Mouse (Mus musculus) CD4-positive naive resting alpha-beta T cell, adult 57 days (primary cell): ENCODE measurements around the gene Hyou1. TPM values are rescaled to one million over a fixed set of nuclear protein-coding genes. Genes with fewer than 3 reads are reported as not detected.

ENCODE experiments used
- total RNA-seq: library from RNA; stranded (reverse); gene quantifications from one replicate; pipeline ENCODE4 v1.2.4, GENCODE M21; 2023

Hyou1 gene
- 64.4 TPM for total RNA-seq

GRCm38 (mm10) chr9:44379054-44379834, at the start of gene Hyou1:
Hyou1 (plus strand) TSS chr9:44379490.

DNA sequence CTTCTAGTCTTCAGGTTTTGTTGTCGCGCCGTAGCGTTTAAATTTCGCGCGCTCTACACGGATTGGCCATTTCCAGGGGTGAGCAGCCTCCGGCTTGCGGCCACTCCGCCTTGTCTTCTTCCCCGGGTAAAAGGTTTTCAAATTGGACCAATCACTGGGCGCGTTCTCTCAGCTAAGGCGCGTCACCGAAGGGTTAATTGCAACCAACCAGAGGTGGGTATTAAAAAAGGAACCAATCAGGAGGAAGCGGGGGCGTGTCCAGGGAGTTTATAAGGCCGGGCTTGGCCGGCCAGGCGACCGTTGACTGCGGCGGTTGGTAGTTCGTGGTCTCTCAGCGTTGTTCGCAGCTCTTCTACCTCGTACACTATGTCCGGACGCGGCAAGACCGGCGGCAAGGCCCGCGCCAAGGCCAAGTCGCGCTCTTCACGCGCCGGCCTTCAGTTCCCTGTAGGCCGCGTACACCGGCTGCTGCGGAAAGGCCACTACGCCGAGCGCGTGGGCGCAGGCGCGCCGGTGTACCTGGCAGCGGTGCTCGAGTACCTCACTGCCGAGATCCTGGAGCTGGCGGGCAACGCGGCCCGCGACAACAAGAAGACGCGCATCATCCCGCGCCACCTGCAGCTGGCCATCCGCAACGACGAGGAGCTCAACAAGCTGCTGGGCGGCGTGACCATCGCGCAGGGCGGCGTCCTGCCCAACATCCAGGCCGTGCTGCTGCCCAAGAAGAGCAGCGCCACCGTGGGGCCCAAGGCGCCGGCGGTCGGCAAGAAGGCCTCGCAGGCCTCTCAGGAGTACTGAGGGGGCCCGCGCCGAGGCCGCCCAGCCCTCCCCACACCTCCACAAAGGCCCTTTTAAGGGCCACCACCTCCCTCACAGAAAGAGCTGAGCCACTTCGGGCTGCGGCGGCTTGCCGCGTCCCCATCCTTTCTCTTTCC, 44.6 kb upstream of the Hyou1 start, which contains the start of gene H2afx:
TSS of gene H2afx (plus strand) at position 299 of the 935 bp plus-strand sequence.

GRCm38 (mm10) chr9:44343781-44344421, 35.4 kb upstream of the Hyou1 start, which contains the start of gene Hmbs:
Hmbs (minus strand) TSS chr9:44344228.

DNA sequence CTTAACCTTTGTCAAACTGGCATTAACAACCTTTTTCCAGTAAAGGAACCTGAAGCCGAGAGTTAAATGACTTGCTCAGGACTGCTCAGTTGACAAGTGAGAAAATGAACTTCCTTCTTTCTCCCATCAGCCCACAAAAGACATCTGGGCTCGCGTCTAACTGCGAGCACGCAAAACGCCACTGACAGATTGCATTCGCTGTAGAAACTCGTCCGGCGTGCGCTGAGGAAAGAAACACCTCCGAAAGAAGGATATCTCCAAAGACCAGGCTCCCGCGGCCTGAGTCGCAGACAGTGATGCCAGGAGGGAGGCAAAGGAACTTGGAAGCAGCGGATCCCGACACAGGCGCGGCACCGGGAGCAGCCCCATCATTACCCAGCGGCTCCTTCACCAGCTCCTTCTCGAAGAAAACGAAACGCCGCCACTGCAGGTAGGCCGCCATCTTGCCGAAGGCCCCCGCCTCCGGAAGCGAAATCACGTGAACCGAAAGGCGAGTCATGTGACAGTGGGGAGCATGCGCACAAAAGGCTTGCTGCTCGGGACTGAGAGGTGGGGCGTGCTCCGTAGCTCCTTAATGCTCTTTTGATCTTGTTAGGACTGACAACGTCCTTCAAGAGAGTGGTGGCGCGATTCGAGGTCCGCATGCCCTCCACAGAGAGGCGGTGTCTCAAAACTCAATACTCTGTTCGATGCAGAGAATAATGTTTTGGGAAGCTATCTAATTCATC, 17.9 kb upstream of the Hyou1 start, which contains the start of gene Vps11:
TSS of gene Vps11 (minus strand) at position 481 of the 728 bp plus-strand sequence.

DNA sequence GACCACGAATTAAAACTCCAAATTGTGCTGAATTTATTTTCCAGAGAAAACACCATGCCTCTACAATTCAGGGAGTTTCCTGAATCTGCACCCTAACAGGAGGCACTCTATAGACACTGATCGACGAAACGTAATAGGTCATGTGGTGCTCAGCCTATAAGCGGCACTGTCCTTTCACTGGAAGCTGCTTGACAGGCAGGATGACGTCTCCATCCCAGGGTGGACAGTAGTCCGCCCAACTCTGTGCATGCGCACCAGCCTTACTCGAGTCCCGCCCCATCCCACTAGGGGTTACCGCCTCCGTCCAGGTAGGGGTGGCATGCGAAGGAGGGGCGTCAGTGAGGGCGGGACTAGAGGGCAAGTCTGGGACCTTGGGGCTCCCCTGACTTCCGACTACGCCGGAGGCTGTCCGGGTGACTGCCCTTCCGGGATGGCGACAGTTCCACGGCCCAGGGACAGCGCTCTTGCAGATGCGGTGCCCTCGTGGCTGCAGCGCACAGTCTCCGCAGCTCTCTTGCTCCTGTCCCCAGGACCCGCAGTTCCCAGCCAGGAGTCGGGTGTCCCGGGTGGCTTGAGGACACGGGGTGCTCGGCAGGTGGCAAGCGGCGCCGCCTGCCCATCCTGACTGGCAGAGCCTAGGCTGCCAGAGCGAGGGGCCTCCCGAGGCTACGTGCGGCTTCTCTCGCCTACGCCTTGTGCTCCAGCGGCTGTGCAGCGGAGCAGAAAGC, 17.6 kb downstream of the Hyou1 start, which contains the start of gene Slc37a4:
TSS of gene Slc37a4 (plus strand) at position 169 of the 728 bp plus-strand sequence.

DNA sequence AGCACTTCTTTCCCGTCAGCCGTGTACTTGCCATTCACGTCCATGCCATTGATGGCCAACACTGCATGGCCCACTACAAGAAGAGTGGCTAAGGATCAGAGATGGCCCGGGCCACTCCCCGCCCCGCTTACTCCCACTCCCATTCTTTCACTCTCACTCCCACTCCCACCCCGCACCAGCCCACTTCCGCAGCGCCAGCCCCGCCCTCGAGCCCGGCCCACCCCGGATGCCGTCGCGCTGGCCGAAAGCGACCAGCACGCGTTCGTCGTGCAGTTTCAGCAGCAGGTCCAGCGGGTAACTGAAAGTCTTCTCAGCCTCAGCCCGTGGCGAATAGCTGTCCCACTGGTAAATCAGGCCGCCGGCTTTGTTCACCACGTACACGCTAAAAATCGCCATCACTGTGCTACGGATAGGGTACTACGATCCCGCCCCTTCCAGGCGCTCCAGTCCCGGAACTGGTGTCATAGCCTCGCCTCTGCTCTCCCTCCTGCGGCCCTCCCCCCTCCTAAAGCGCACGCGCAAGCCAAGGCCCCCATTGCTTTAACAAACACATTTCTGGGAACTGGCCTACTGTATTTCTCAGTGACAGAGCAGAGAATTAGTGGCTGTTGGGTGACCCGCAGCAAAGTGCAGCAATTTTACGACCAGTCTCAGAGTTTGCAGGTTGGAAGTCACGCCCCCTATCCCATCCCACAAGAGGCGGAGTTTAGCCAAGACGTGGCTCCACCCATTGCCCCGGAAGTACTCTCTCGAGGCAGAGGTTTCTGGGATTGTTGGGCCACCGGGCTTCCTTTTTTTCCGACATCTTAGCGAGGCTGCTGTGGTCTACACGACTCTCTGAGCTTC, 27.8 kb downstream of the Hyou1 start, which contains the start of the genes Rps25 and Trappc4:
TSS of gene Rps25 (plus strand) at position 234 of the 846 bp plus-strand sequence.
TSS of gene Trappc4 (minus strand) at position 695 of the 846 bp plus-strand sequence.

GRCm38 (mm10) chr9:44418519-44419385, 39.5 kb downstream of the Hyou1 start, which contains the start of gene Ccdc84:
Ccdc84 (minus strand) TSS chr9:44418569.

GRCm38 (mm10) chr9:44440961-44441360, 61.7 kb downstream of the Hyou1 start, which contains the start of gene Foxr1:
Foxr1 (minus strand) TSS chr9:44441136.

Other genes with a start within 250 kb of the Hyou1 start
- 3.5 TPM for gene Mcam, start 245.0 kb upstream of the Hyou1 start, total RNA-seq
- gene Cbl, start 145.4 kb upstream of the Hyou1 start, total RNA-seq = 176 TPM
- not detected for gene Ccdc153, start 138.8 kb upstream of the Hyou1 start, total RNA-seq
- gene Pdzd3, start 128.0 kb upstream of the Hyou1 start, total RNA-seq = not detected
- 5.8 TPM for gene Nlrx1, start 110.9 kb upstream of the Hyou1 start, total RNA-seq
- 0.53 TPM for gene Abcg4, start 90.9 kb upstream of the Hyou1 start, total RNA-seq
- 44.8 TPM for gene Hinfp, start 73.8 kb upstream of the Hyou1 start, total RNA-seq
- 25.9 TPM for gene C2cd2l, start 59.2 kb upstream of the Hyou1 start, total RNA-seq
- gene Dpagt1, start 53.5 kb upstream of the Hyou1 start, total RNA-seq = 7.2 TPM
- gene H2afx, start 44.8 kb upstream of the Hyou1 start, total RNA-seq = 44.3 TPM
- gene Hmbs, start 35.3 kb upstream of the Hyou1 start, total RNA-seq = 11.2 TPM
- gene Vps11, start 17.8 kb upstream of the Hyou1 start, total RNA-seq = 56.4 TPM
- 16.9 TPM for gene Slc37a4, start 17.4 kb downstream of the Hyou1 start, total RNA-seq
- gene Rps25, start 27.6 kb downstream of the Hyou1 start, total RNA-seq = 2,873 TPM
- gene Trappc4, start 28.1 kb downstream of the Hyou1 start, total RNA-seq = 41.6 TPM
- gene Ccdc84, start 39.1 kb downstream of the Hyou1 start, total RNA-seq = 44.1 TPM
- not detected for gene Foxr1, start 61.6 kb downstream of the Hyou1 start, total RNA-seq
- not detected for gene Upk2, start 75.5 kb downstream of the Hyou1 start, total RNA-seq
- gene Bcl9l, start 103.3 kb downstream of the Hyou1 start, total RNA-seq = 176 TPM
- 15.1 TPM for gene Cxcr5, start 182.4 kb downstream of the Hyou1 start, total RNA-seq
- 223 TPM for gene Ddx6, start 225.4 kb downstream of the Hyou1 start, total RNA-seq